Mouse (Mus musculus) heart, postnatal 4 days (tissue): ENCODE measurements at regions not wholly inside any gene's neighbourhood (a gene's known extent, or its start where the extent isn't known, plus 50 kb on each side); places are given as distances from the start of the nearest gene placed in this dataset.
"Not testable (repeated sequence)": the region's sequence is repeated elsewhere in the genome, so short reads cannot be mapped to it uniquely, and the experiment has no call there.

Experiments used
- DNase-seq: peaks from one replicate; pipeline ENCODE4 v3.0.0; 2021

- no peak for DNase-seq
Observed at GRCm38 (mm10) chr5:39335321-39335720, 420.0 kb downstream of the Hs3st1 start.

- no peak for DNase-seq
Observed at GRCm38 (mm10) chr5:39334241-39334640, 421.0 kb downstream of the Hs3st1 start.

GRCm38 (mm10) chr5:39325399-39325798 lies 429.9 kb downstream of the Hs3st1 start:
- no peak for DNase-seq

GRCm38 (mm10) chr5:39316478-39316877 lies 438.8 kb downstream of the Hs3st1 start:
- DNase-seq = no peak

GRCm38 (mm10) chr5:39311211-39311610 lies 434.6 kb upstream of the Clnk start:
- no peak for DNase-seq

- no peak for DNase-seq
Observed at GRCm38 (mm10) chr5:39305794-39306193, 429.2 kb upstream of the Clnk start.

GRCm38 (mm10) chr5:39292849-39293248 lies 416.2 kb upstream of the Clnk start:
- DNase-seq = no peak

- no peak for DNase-seq
Observed at GRCm38 (mm10) chr5:39281021-39281420, 404.4 kb upstream of the Clnk start.

- no peak for DNase-seq
Observed at GRCm38 (mm10) chr5:39273710-39274385, 397.2 kb upstream of the Clnk start.

GRCm38 (mm10) chr5:39267106-39267505 lies 390.5 kb upstream of the Clnk start:
- no peak for DNase-seq

- no peak for DNase-seq
Observed at GRCm38 (mm10) chr5:39260721-39261190, 384.1 kb upstream of the Clnk start.

- no peak for DNase-seq
Observed at GRCm38 (mm10) chr5:39257745-39258144, 381.1 kb upstream of the Clnk start.

- DNase-seq = no peak
Observed at GRCm38 (mm10) chr5:39252206-39252605, 375.6 kb upstream of the Clnk start.

GRCm38 (mm10) chr5:39251021-39251420 lies 374.4 kb upstream of the Clnk start:
- no peak for DNase-seq

- DNase-seq = no peak
Observed at GRCm38 (mm10) chr5:39219698-39220097, 343.1 kb upstream of the Clnk start.

GRCm38 (mm10) chr5:39216326-39216725 lies 339.7 kb upstream of the Clnk start:
- DNase-seq = no peak

- DNase-seq = no peak
Observed at GRCm38 (mm10) chr5:39215016-39215415, 338.4 kb upstream of the Clnk start.

- DNase-seq = no peak
Observed at GRCm38 (mm10) chr5:39212550-39212949, 335.9 kb upstream of the Clnk start.

GRCm38 (mm10) chr5:39198856-39199255 lies 322.2 kb upstream of the Clnk start:
- no peak for DNase-seq

- DNase-seq = not testable (repeated sequence)
Observed at GRCm38 (mm10) chr5:39191153-39191552, 314.5 kb upstream of the Clnk start.

- no peak for DNase-seq
Observed at GRCm38 (mm10) chr5:39181616-39182402, 305.2 kb upstream of the Clnk start.

GRCm38 (mm10) chr5:39181028-39181427 lies 304.4 kb upstream of the Clnk start:
- no peak for DNase-seq

- DNase-seq = no peak
Observed at GRCm38 (mm10) chr5:39177891-39178290, 301.3 kb upstream of the Clnk start.

- DNase-seq = no peak
Observed at GRCm38 (mm10) chr5:39176906-39177305, 300.3 kb upstream of the Clnk start.
